ENCODE assay signal across 9 mouse cellular contexts in genomic region chr9:107398968-107399367, GRCm38 (mm10). TPM values are rescaled to one million over a fixed set of nuclear protein-coding genes. Genes with fewer than 3 reads are reported as not detected.
DNase-seq lines count a peak whose midpoint lies in the region; ATAC-seq and TF ChIP-seq lines count a peak whose summit lies in the region.
"Had no signal": no experiment of that assay in that cellular context is flagged by ENCODE, and none has a peak within 500 bp of the region (broad histone marks: within the 10 kb centered on the region; RNA-seq: fewer than 3 reads in every experiment).

No protein-coding gene starts in this region.

- H3K4me1 ChIP-seq in lung, embryonic 14.5 days (ENCODE audit: insufficient read depth): 0 out of 2 replicates have a peak, but pooled peaks cover 5% of the 10 kb centered on the region
- H3K4me1 ChIP-seq in hindbrain, embryonic 16.5 days (ENCODE audit: control insufficient read depth, insufficient read depth, low read depth, low read length): peaks cover 22% of the 10 kb centered on the region
- peaks cover 46% of the 10 kb centered on the region for H3K4me1 ChIP-seq in neural tube, embryonic 13.5 days (replicated peaks)

- H3K27ac ChIP-seq in lung, embryonic 14.5 days (ENCODE audit: low read depth): no peak overlapping the region
- peak overlapping the region; percentile 23; the same call in 1 of the 2 replicates for H3K27ac ChIP-seq in hindbrain, embryonic 16.5 days (ENCODE audit: low read depth, low read length)
- peak overlapping the region; percentile 87 for H3K27ac ChIP-seq in neural tube, embryonic 13.5 days (replicated peaks)

- H3K27me3 ChIP-seq in lung, embryonic 14.5 days (ENCODE audit: insufficient read depth, low read length): peaks cover 73% of the 10 kb centered on the region
- peaks cover 5% of the 10 kb centered on the region for H3K27me3 ChIP-seq in hindbrain, embryonic 16.5 days (replicated peaks; ENCODE audit: control insufficient read depth, insufficient read depth, low read length)
- peaks cover 59% of the 10 kb centered on the region for H3K27me3 ChIP-seq in neural tube, embryonic 13.5 days

- ATAC-seq in lung, embryonic 14.5 days (ENCODE audit: insufficient read depth): no peak
- no peak for ATAC-seq in hindbrain, embryonic 16.5 days
- ATAC-seq in neural tube, embryonic 13.5 days (ENCODE audit: low read depth): no peak
- ATAC-seq: inflammation-experienced regulatory T-cells, adult 6 months had no signal

- no peak overlapping the region for H3K4me3 ChIP-seq in lung, embryonic 14.5 days (ENCODE audit: low read depth, low read length)
- H3K4me3 ChIP-seq in hindbrain, embryonic 16.5 days (ENCODE audit: low read length): peak overlapping the region; percentile 83
- peak overlapping the region; percentile 90; the same call in 1 of the 2 replicates for H3K4me3 ChIP-seq in neural tube, embryonic 13.5 days

- H3K4me2 ChIP-seq in lung, embryonic 14.5 days: peak overlapping the region; percentile 99
- H3K4me2 ChIP-seq in hindbrain, embryonic 16.5 days (ENCODE audit: low read length): peak overlapping the region; percentile 86
- H3K4me2 ChIP-seq in neural tube, embryonic 13.5 days: peak overlapping the region; percentile 75

- no peaks in the 10 kb centered on the region for H3K36me3 ChIP-seq in lung, embryonic 14.5 days (ENCODE audit: insufficient read depth)
- no peaks in the 10 kb centered on the region for H3K36me3 ChIP-seq in hindbrain, embryonic 16.5 days (ENCODE audit: control insufficient read depth, insufficient read depth, low read length)
- no peaks in the 10 kb centered on the region for H3K36me3 ChIP-seq in neural tube, embryonic 13.5 days

- 25% methylated on average over 11 of the region's 11 CpGs for WGBS in lung, embryonic 14.5 days
- 26% methylated on average over 11 of the region's 11 CpGs for WGBS in hindbrain, embryonic 16.5 days
- WGBS in neural tube, embryonic 13.5 days: 25% methylated on average over 11 of the region's 11 CpGs

- no peak overlapping the region for H3K9ac ChIP-seq in lung, embryonic 14.5 days
- peak overlapping the region; percentile 88 for H3K9ac ChIP-seq in hindbrain, embryonic 16.5 days (ENCODE audit: low read depth, low read length)
- H3K9ac ChIP-seq in neural tube, embryonic 13.5 days: peak overlapping the region; percentile 90; the same call in 1 of the 2 replicates

- no peak for TF ChIP-seq CTCF in lung, embryonic 14.5 days (IDR thresholded peaks at IDR 0.05; ENCODE audit: low read depth)

- DNase-seq in cerebellum, adult 11 months: peak; percentile 37
- no peak for DNase-seq in cerebellum, adult 8-10 months
- no peak for DNase-seq in lung, embryonic 14.5 days
- DNase-seq in lung, postnatal 25 days (ENCODE audit: low spot score): no peak
- DNase-seq in ovary, postnatal 36 days (ENCODE audit: low spot score): no peak
- DNase-seq in yolk sac, embryonic 10.5 days (ENCODE audit: low spot score): no peak

- H3K9me3 ChIP-seq in lung, embryonic 14.5 days (ENCODE audit: low read depth, low read length): no peaks in the 10 kb centered on the region
- H3K9me3 ChIP-seq in hindbrain, embryonic 16.5 days (ENCODE audit: control insufficient read depth, low read length): no peaks in the 10 kb centered on the region
- H3K9me3 ChIP-seq in neural tube, embryonic 13.5 days: no peaks in the 10 kb centered on the region

RNA-seq across cellular contexts. Expression of gene Cacna2d2, which starts 0.4 kb away (rescaled TPM):
- polyA plus RNA-seq in lung, embryonic 14.5 days (2014; fragmentation: Nextera tagmentation; extraction: Ambion mirVana): 0.18 TPM in 1 of 2 replicates, not detected in the other
- 8.1 and 9.0 TPM in 2 replicates for polyA plus RNA-seq in hindbrain, embryonic 16.5 days (2015; fragmentation: Nextera tagmentation; extraction: Ambion mirVana)
- 8.1 and 8.6 TPM in 2 replicates for polyA plus RNA-seq in neural tube, embryonic 13.5 days (2015; fragmentation: Nextera tagmentation; extraction: Ambion mirVana)

RNA-seq across cellular contexts. Expression of gene 6430571L13Rik, which starts 58.6 kb away (rescaled TPM):
- polyA plus RNA-seq in lung, embryonic 14.5 days (2014; fragmentation: Nextera tagmentation; extraction: Ambion mirVana): 0.27 and 0.28 TPM in 2 replicates
- 9.8 and 11.4 TPM in 2 replicates for polyA plus RNA-seq in hindbrain, embryonic 16.5 days (2015; fragmentation: Nextera tagmentation; extraction: Ambion mirVana)
- polyA plus RNA-seq in neural tube, embryonic 13.5 days (2015; fragmentation: Nextera tagmentation; extraction: Ambion mirVana): 6.4 and 6.5 TPM in 2 replicates
